Mouse (Mus musculus) fibroblast of lung, adult 2 months (primary cell): ENCODE results near the gene Pjvk.
A peak's percentile ranks its signal among the peaks of the same experiment; 100 is the strongest.

ENCODE experiments used
- DNase-seq: peaks from one replicate; pipeline ENCODE4 v3.0.0-alpha.2; 2011; ENCODE audit warnings: low read depth

The Pjvk gene

GRCm38 (mm10) chr2:76667200-76667599, 18.9 kb downstream of the Pjvk start:
- DNase-seq: no peak

GRCm38 (mm10) chr2:76671641-76672040, 23.4 kb downstream of the Pjvk start:
- DNase-seq: no peak

- no peak for DNase-seq
Measured at GRCm38 (mm10) chr2:76672134-76672745, 24.0 kb downstream of the Pjvk start.

GRCm38 (mm10) chr2:76672966-76673392, 24.7 kb downstream of the Pjvk start, which contains the start of gene Fkbp7:
Fkbp7 (minus strand) TSS chr2:76673116.
- DNase-seq: peak; percentile 85

GRCm38 (mm10) chr2:76673472-76674081, 25.3 kb downstream of the Pjvk start:
- no peak for DNase-seq

GRCm38 (mm10) chr2:76674725-76675427, 26.6 kb downstream of the Pjvk start, which contains the start of gene Plekha3:
Plekha3 (plus strand) TSS chr2:76675281.
- DNase-seq: peak; percentile 41

GRCm38 (mm10) chr2:76675451-76675850, 27.2 kb downstream of the Pjvk start:
- DNase-seq: no peak

GRCm38 (mm10) chr2:76675949-76676348, 27.7 kb downstream of the Pjvk start:
- DNase-seq: no peak

- no peak for DNase-seq
Measured at GRCm38 (mm10) chr2:76676401-76677226, 28.3 kb downstream of the Pjvk start.

GRCm38 (mm10) chr2:76682301-76682700, 34.0 kb downstream of the Pjvk start:
- no peak for DNase-seq

GRCm38 (mm10) chr2:76686986-76687385, 38.7 kb downstream of the Pjvk start:
- DNase-seq: no peak

- no peak for DNase-seq
Measured at GRCm38 (mm10) chr2:76687608-76688007, 39.3 kb downstream of the Pjvk start.

GRCm38 (mm10) chr2:76688162-76688561, 39.9 kb downstream of the Pjvk start:
- no peak for DNase-seq

GRCm38 (mm10) chr2:76690436-76691204, 42.3 kb downstream of the Pjvk start:
- DNase-seq: no peak

- DNase-seq: no peak
Measured at GRCm38 (mm10) chr2:76693765-76694164, 45.5 kb downstream of the Pjvk start.

- DNase-seq: no peak
Measured at GRCm38 (mm10) chr2:76695290-76695689, 47.0 kb downstream of the Pjvk start.

- no peak for DNase-seq
Measured at GRCm38 (mm10) chr2:76702188-76702587, 53.9 kb downstream of the Pjvk start.

- DNase-seq: no peak
Measured at GRCm38 (mm10) chr2:76702751-76703150, 54.5 kb downstream of the Pjvk start.

GRCm38 (mm10) chr2:76705655-76706054, 57.4 kb downstream of the Pjvk start:
- no peak for DNase-seq
